Mouse (Mus musculus) midbrain, embryonic 11.5 days (tissue): ENCODE measurements around the gene Polr1a. TPM values are rescaled to one million over a fixed set of nuclear protein-coding genes. Genes with fewer than 3 reads are reported as not detected.

Experiments used
- ATAC-seq: fragments of 200-750 bp; cut with Nextera tagmentation; 2 replicates; pipeline ENCODE4 v1.8.0; 2017; ENCODE audit warnings: moderate TSS enrichment, moderate library complexity; ENCODE audit not compliant: low FRiP score
- DNase-seq: peaks from one replicate; pipeline ENCODE4 v3.0.0; 2015; ENCODE audit warnings: low spot score; ENCODE audit errors: missing footprints
- H3K27ac ChIP-seq: fragments of 300-500 bp; sonication (generic); 2 replicates; pipeline ENCODE4 v1.5.1; 2014; ENCODE audit warnings: low read depth, low read length
- H3K27me3 ChIP-seq: fragments of 300-500 bp; sonication (generic); 2 replicates; pipeline ENCODE4 v1.6.1; 2014; ENCODE audit warnings: mild to moderate bottlenecking, low read length, moderate library complexity, mixed read lengths; ENCODE audit not compliant: control insufficient read depth, insufficient read depth
- H3K36me3 ChIP-seq: fragments of 300-500 bp; sonication (generic); 2 replicates; pipeline ENCODE4 v1.6.1; 2014; ENCODE audit warnings: mild to moderate bottlenecking, low read length, moderate library complexity, mixed read lengths; ENCODE audit not compliant: control insufficient read depth, insufficient read depth
- H3K4me1 ChIP-seq: fragments of 300-500 bp; sonication (generic); 2 replicates; pipeline ENCODE4 v1.6.1; 2014; ENCODE audit warnings: low read length; ENCODE audit not compliant: control insufficient read depth, insufficient read depth
- H3K4me2 ChIP-seq: fragments of 300-500 bp; sonication (generic); 2 replicates; pipeline ENCODE4 v1.6.1; 2014; ENCODE audit warnings: mild to moderate bottlenecking, moderate library complexity
- H3K4me3 ChIP-seq: fragments of 300-500 bp; sonication (generic); 2 replicates; pipeline ENCODE4 v1.5.1; 2014; ENCODE audit warnings: low read depth, low read length
- H3K9ac ChIP-seq: fragments of 300-500 bp; sonication (generic); 2 replicates; pipeline ENCODE4 v1.6.1; 2014; ENCODE audit warnings: low read length
- H3K9me3 ChIP-seq: fragments of 300-500 bp; sonication (generic); 2 replicates; pipeline ENCODE4 v1.6.1; 2016; ENCODE audit warnings: low read length; ENCODE audit not compliant: control insufficient read depth
- WGBS: fragments of 180-500 bp; shearing (Covaris S2); extraction: QIAGEN DNeasy Blood & Tissue Kit; methylation state at CpG from one replicate; pipeline ENCODE4 v1.1.7; 2014; 5-methylcytosine and 5-hydroxymethylcytosine counted together
- polyA plus RNA-seq: library from polyadenylated mRNA; unstranded; fragments of >200 nt; fragmentation: Nextera tagmentation; extraction: Ambion mirVana; gene quantifications from 2 replicates; pipeline ENCODE4 v1.2.1, GENCODE M21; 2014

Gene Polr1a
- polyA plus RNA-seq, 1 experiment from 2014 or later = 27.3 TPM

GRCm38 (mm10) chr6:72001220-72001777 is 92.4 kb downstream of the Polr1a start:
- no peak overlapping the region for H3K4me3 ChIP-seq
- no peak overlapping the region for H3K27ac ChIP-seq
- DNase-seq = no peak
- WGBS = 95% methylated on average over 5 of the region's 5 CpGs
- no peaks in the 10 kb centered on the region for H3K9me3 ChIP-seq
- no peak overlapping the region for H3K4me2 ChIP-seq
- H3K27me3 ChIP-seq = no peaks in the 10 kb centered on the region
- no peaks in the 10 kb centered on the region for H3K36me3 ChIP-seq
- no peak for ATAC-seq
- no peaks in the 10 kb centered on the region for H3K4me1 ChIP-seq
- no peak overlapping the region for H3K9ac ChIP-seq

GRCm38 (mm10) chr6:72007411-72008212 is 98.8 kb downstream of the Polr1a start:
- 82% methylated on average over 3 of the region's 3 CpGs for WGBS
- ATAC-seq = no peak
- H3K27me3 ChIP-seq = no peaks in the 10 kb centered on the region
- H3K36me3 ChIP-seq = no peaks in the 10 kb centered on the region
- no peak overlapping the region for H3K4me3 ChIP-seq
- H3K27ac ChIP-seq = no peak overlapping the region
- H3K9ac ChIP-seq = no peak overlapping the region
- DNase-seq = no peak
- no peaks in the 10 kb centered on the region for H3K4me1 ChIP-seq
- H3K9me3 ChIP-seq = no peaks in the 10 kb centered on the region
- no peak overlapping the region for H3K4me2 ChIP-seq

GRCm38 (mm10) chr6:72008213-72008655 is 99.4 kb downstream of the Polr1a start:
- no peak for ATAC-seq
- H3K27me3 ChIP-seq = no peaks in the 10 kb centered on the region
- H3K9me3 ChIP-seq = no peaks in the 10 kb centered on the region
- H3K4me3 ChIP-seq = no peak overlapping the region
- no peak for DNase-seq
- H3K9ac ChIP-seq = no peak overlapping the region
- no peaks in the 10 kb centered on the region for H3K4me1 ChIP-seq
- H3K36me3 ChIP-seq = no peaks in the 10 kb centered on the region
- WGBS = 92% methylated on average over 4 of the region's 4 CpGs
- H3K4me2 ChIP-seq = no peak overlapping the region
- H3K27ac ChIP-seq = no peak overlapping the region

- H3K4me1 ChIP-seq = no peaks in the 10 kb centered on the region
- no peak for ATAC-seq
- no peak for DNase-seq
- 86% methylated on average over 1 of the region's 1 CpGs for WGBS
- no peaks in the 10 kb centered on the region for H3K27me3 ChIP-seq
- no peak overlapping the region for H3K4me3 ChIP-seq
- no peak overlapping the region for H3K4me2 ChIP-seq
- H3K9me3 ChIP-seq = no peaks in the 10 kb centered on the region
- no peak overlapping the region for H3K9ac ChIP-seq
- no peak overlapping the region for H3K27ac ChIP-seq
- H3K36me3 ChIP-seq = no peaks in the 10 kb centered on the region
These were observed 100.6 kb downstream of the Polr1a start for GRCm38 (mm10) chr6:72009454-72009853.

- Histone ChIP-seq H3K4me2 (no peak overlapping the region), H3K27me3 (no peaks in the 10 kb centered on the region), H3K4me3 (no peak overlapping the region), H3K36me3 (no peaks in the 10 kb centered on the region), H3K9me3 (no peaks in the 10 kb centered on the region), H3K9ac (no peak overlapping the region), H3K4me1 (no peaks in the 10 kb centered on the region), H3K27ac (no peak overlapping the region)
- 71% methylated on average over 4 of the region's 4 CpGs for WGBS
- DNase-seq (no peak), ATAC-seq (no peak)
These were observed 105.2 kb downstream of the Polr1a start for GRCm38 (mm10) chr6:72014033-72014432.

- H3K9ac ChIP-seq = no peak overlapping the region
- WGBS = 75% methylated on average over 6 of the region's 6 CpGs
- no peaks in the 10 kb centered on the region for H3K36me3 ChIP-seq
- H3K27ac ChIP-seq = no peak overlapping the region
- no peak overlapping the region for H3K4me2 ChIP-seq
- H3K27me3 ChIP-seq = no peaks in the 10 kb centered on the region
- H3K4me1 ChIP-seq = no peaks in the 10 kb centered on the region
- no peaks in the 10 kb centered on the region for H3K9me3 ChIP-seq
- no peak for DNase-seq
- no peak overlapping the region for H3K4me3 ChIP-seq
- no peak for ATAC-seq
These were observed 109.2 kb downstream of the Polr1a start for GRCm38 (mm10) chr6:72018052-72018451.

- no peaks in the 10 kb centered on the region for H3K4me1 ChIP-seq
- no peak overlapping the region for H3K9ac ChIP-seq
- ATAC-seq (no peak), DNase-seq (no peak)
- H3K9me3 ChIP-seq = no peaks in the 10 kb centered on the region
- no peak overlapping the region for H3K4me2 ChIP-seq
- H3K27me3 ChIP-seq = no peaks in the 10 kb centered on the region
- no peak overlapping the region for H3K4me3 ChIP-seq
- no peaks in the 10 kb centered on the region for H3K36me3 ChIP-seq
- H3K27ac ChIP-seq = no peak overlapping the region
These were observed 116.6 kb downstream of the Polr1a start for GRCm38 (mm10) chr6:72025497-72025896.

- no peaks in the 10 kb centered on the region for H3K9me3 ChIP-seq
- ATAC-seq (no peak), DNase-seq (no peak)
- no peak overlapping the region for H3K27ac ChIP-seq
- no peaks in the 10 kb centered on the region for H3K27me3 ChIP-seq
- WGBS = 93% methylated on average over 1 of the region's 1 CpGs
- no peaks in the 10 kb centered on the region for H3K4me1 ChIP-seq
- no peak overlapping the region for H3K4me3 ChIP-seq
- H3K4me2 ChIP-seq = no peak overlapping the region
- H3K9ac ChIP-seq = no peak overlapping the region
- H3K36me3 ChIP-seq = no peaks in the 10 kb centered on the region
These were observed 119.2 kb downstream of the Polr1a start for GRCm38 (mm10) chr6:72028079-72028478.

GRCm38 (mm10) chr6:72029674-72030073 is 120.8 kb downstream of the Polr1a start:
- Histone ChIP-seq H3K36me3 (no peaks in the 10 kb centered on the region), H3K4me2 (no peak overlapping the region), H3K27me3 (no peaks in the 10 kb centered on the region), H3K4me3 (no peak overlapping the region), H3K9me3 (no peaks in the 10 kb centered on the region), H3K4me1 (no peaks in the 10 kb centered on the region), H3K27ac (no peak overlapping the region), H3K9ac (no peak overlapping the region)
- WGBS = 81% methylated on average over 6 of the region's 6 CpGs
- no peak for ATAC-seq
- no peak for DNase-seq
